Mouse (Mus musculus) forebrain, embryonic 12.5 days (tissue): ENCODE results near the gene Tmem41b. TPM values are rescaled to one million over a fixed set of nuclear protein-coding genes. Genes with fewer than 3 reads are reported as not detected.

Experiments used
- ATAC-seq: fragments of 200-750 bp; cut with Nextera tagmentation; 2 replicates; pipeline ENCODE4 v1.8.0; 2017; ENCODE audit warnings: moderate TSS enrichment; ENCODE audit not compliant: low FRiP score
- H3K27ac ChIP-seq: fragments of 300-500 bp; sonication (generic); 2 replicates; pipeline ENCODE4 v1.5.1; 2016; ENCODE audit warnings: mild to moderate bottlenecking
- H3K27me3 ChIP-seq: fragments of 300-500 bp; sonication (generic); 2 replicates; pipeline ENCODE4 v1.6.1; 2016; ENCODE audit warnings: mild to moderate bottlenecking
- H3K36me3 ChIP-seq: fragments of 300-500 bp; sonication (generic); replicated peaks from 2 replicates; pipeline ENCODE4 v1.6.1; 2016; ENCODE audit warnings: mild to moderate bottlenecking
- H3K4me1 ChIP-seq: fragments of 300-500 bp; sonication (generic); 2 replicates; pipeline ENCODE4 v1.6.1; 2016
- H3K4me2 ChIP-seq: fragments of 300-500 bp; sonication (generic); 2 replicates; pipeline ENCODE4 v1.6.1; 2016; ENCODE audit warnings: mild to moderate bottlenecking, moderate library complexity
- H3K4me3 ChIP-seq: fragments of 300-500 bp; sonication (generic); replicated peaks from 2 replicates; pipeline ENCODE4 v1.5.1; 2016; ENCODE audit warnings: mild to moderate bottlenecking
- H3K9ac ChIP-seq: fragments of 300-500 bp; sonication (generic); 2 replicates; pipeline ENCODE4 v1.6.1; 2016; ENCODE audit warnings: mild to moderate bottlenecking
- H3K9me3 ChIP-seq: fragments of 300-500 bp; sonication (generic); 2 replicates; pipeline ENCODE4 v1.6.1; 2016
- WGBS: fragments of 180-500 bp; shearing (Covaris S2); methylation state at CpG from one replicate; pipeline ENCODE4 v1.1.7; 2016; 5-methylcytosine and 5-hydroxymethylcytosine counted together
- polyA plus RNA-seq: library from polyadenylated mRNA; unstranded; fragments of >200 nt; fragmentation: Nextera tagmentation; extraction: Ambion mirVana; gene quantifications from 2 replicates; pipeline ENCODE4 v1.2.1, GENCODE M21; 2016

Tmem41b gene
- polyA plus RNA-seq, 1 experiment from 2014 or later: 75.8 TPM

- no peaks in the 10 kb centered on the region for H3K27me3 ChIP-seq
- peaks cover 20% of the 10 kb centered on the region for H3K4me1 ChIP-seq
- H3K9me3 ChIP-seq: no peaks in the 10 kb centered on the region
- 0 out of 2 replicates have a peak overlapping the region, but pooled peaks have one; percentile 17 for H3K9ac ChIP-seq
- peaks cover 7% of the 10 kb centered on the region for H3K36me3 ChIP-seq
- H3K4me2 ChIP-seq: no peak overlapping the region
- no peak overlapping the region for H3K4me3 ChIP-seq
- WGBS: no CpG with 5 or more reads among the region's 2 CpGs
- H3K27ac ChIP-seq: peak overlapping the region; percentile 91
- peak; percentile 79 for ATAC-seq
Measured at GRCm38 (mm10) chr7:109968924-109969450, 17.7 kb downstream of the Tmem41b start.

GRCm38 (mm10) chr7:109967805-109968579 lies 18.7 kb downstream of the Tmem41b start:
- H3K9me3 ChIP-seq: no peaks in the 10 kb centered on the region
- peak overlapping the region; percentile 91 for H3K27ac ChIP-seq
- H3K4me2 ChIP-seq: peak overlapping the region; percentile 4; the same call in 1 of the 2 replicates
- H3K4me1 ChIP-seq: peaks cover 20% of the 10 kb centered on the region
- H3K9ac ChIP-seq: 0 out of 2 replicates have a peak overlapping the region, but pooled peaks have one; percentile 7
- WGBS: 57% methylated on average over 11 of the region's 11 CpGs
- no peaks in the 10 kb centered on the region for H3K27me3 ChIP-seq
- peaks cover 7% of the 10 kb centered on the region for H3K36me3 ChIP-seq
- H3K4me3 ChIP-seq: no peak overlapping the region
- peak; percentile 80 for ATAC-seq

GRCm38 (mm10) chr7:109965658-109966057 lies 21.1 kb downstream of the Tmem41b start:
- Histone ChIP-seq H3K27ac (no peak overlapping the region), H3K4me3 (no peak overlapping the region), H3K4me1 (peaks cover 25% of the 10 kb centered on the region), H3K4me2 (no peak overlapping the region), H3K36me3 (no peaks in the 10 kb centered on the region), H3K27me3 (no peaks in the 10 kb centered on the region), H3K9me3 (no peaks in the 10 kb centered on the region), H3K9ac (no peak overlapping the region)
- no peak for ATAC-seq

GRCm38 (mm10) chr7:109963707-109964106 lies 23.0 kb downstream of the Tmem41b start:
- 90% methylated on average over 4 of the region's 4 CpGs for WGBS
- no peaks in the 10 kb centered on the region for H3K36me3 ChIP-seq
- no peaks in the 10 kb centered on the region for H3K27me3 ChIP-seq
- no peak overlapping the region for H3K9ac ChIP-seq
- ATAC-seq: no peak
- H3K4me1 ChIP-seq: peaks cover 25% of the 10 kb centered on the region
- no peaks in the 10 kb centered on the region for H3K9me3 ChIP-seq
- H3K4me2 ChIP-seq: no peak overlapping the region
- H3K4me3 ChIP-seq: no peak overlapping the region
- no peak overlapping the region for H3K27ac ChIP-seq

- H3K27ac ChIP-seq: no peak overlapping the region
- no peaks in the 10 kb centered on the region for H3K36me3 ChIP-seq
- H3K4me1 ChIP-seq: peaks cover 26% of the 10 kb centered on the region
- 79% methylated on average over 4 of the region's 4 CpGs for WGBS
- no peaks in the 10 kb centered on the region for H3K27me3 ChIP-seq
- H3K9me3 ChIP-seq: no peaks in the 10 kb centered on the region
- no peak overlapping the region for H3K9ac ChIP-seq
- no peak overlapping the region for H3K4me2 ChIP-seq
- no peak overlapping the region for H3K4me3 ChIP-seq
- ATAC-seq: no peak
Measured at GRCm38 (mm10) chr7:109962596-109962995, 24.1 kb downstream of the Tmem41b start.

GRCm38 (mm10) chr7:109961570-109961969 lies 25.2 kb downstream of the Tmem41b start:
- WGBS: 81% methylated on average over 2 of the region's 2 CpGs
- Histone ChIP-seq H3K27ac (no peak overlapping the region), H3K36me3 (no peaks in the 10 kb centered on the region), H3K27me3 (no peaks in the 10 kb centered on the region), H3K9ac (no peak overlapping the region), H3K9me3 (no peaks in the 10 kb centered on the region), H3K4me1 (peaks cover 30% of the 10 kb centered on the region), H3K4me2 (no peak overlapping the region), H3K4me3 (no peak overlapping the region)
- ATAC-seq: no peak

- H3K4me1 ChIP-seq: peaks cover 32% of the 10 kb centered on the region
- H3K4me2 ChIP-seq: peak overlapping the region; percentile 83
- H3K36me3 ChIP-seq: no peaks in the 10 kb centered on the region
- peak; percentile 49 for ATAC-seq
- H3K9ac ChIP-seq: peak overlapping the region; percentile 96
- H3K9me3 ChIP-seq: no peaks in the 10 kb centered on the region
- H3K27ac ChIP-seq: peak overlapping the region; percentile 94
- H3K4me3 ChIP-seq: peak overlapping the region; percentile 96
- no peaks in the 10 kb centered on the region for H3K27me3 ChIP-seq
- WGBS: 8% methylated on average over 13 of the region's 13 CpGs
Measured at GRCm38 (mm10) chr7:109960613-109961154, 26.0 kb downstream of the Tmem41b start.

GRCm38 (mm10) chr7:109959716-109960612 lies 26.8 kb downstream of the Tmem41b start, which contains the start of gene Dennd5a:
TSS of gene Dennd5a (minus strand) at chr7:109960470.
- peak within 1 kb of the TSS; percentile 94 for H3K27ac ChIP-seq
- under 1% methylated on average over 95 of the region's 107 CpGs for WGBS
- no peaks in the 10 kb centered on the region for H3K27me3 ChIP-seq
- peak within 1 kb of the TSS; percentile 83 for H3K4me2 ChIP-seq
- peak; percentile 95 for ATAC-seq
- H3K4me3 ChIP-seq: peak within 1 kb of the TSS; percentile 96
- H3K9ac ChIP-seq: peak within 1 kb of the TSS; percentile 96
- H3K9me3 ChIP-seq: no peaks in the 10 kb centered on the region
- peaks cover 38% of the 10 kb centered on the region for H3K4me1 ChIP-seq
- H3K36me3 ChIP-seq: no peaks in the 10 kb centered on the region

GRCm38 (mm10) chr7:109958843-109959715 lies 27.6 kb downstream of the Tmem41b start:
- Histone ChIP-seq H3K27ac (peak overlapping the region; percentile 94), H3K9ac (peak overlapping the region; percentile 96), H3K36me3 (no peaks in the 10 kb centered on the region), H3K27me3 (no peaks in the 10 kb centered on the region), H3K9me3 (no peaks in the 10 kb centered on the region), H3K4me3 (peak overlapping the region; percentile 96), H3K4me1 (peaks cover 39% of the 10 kb centered on the region), H3K4me2 (peak overlapping the region; percentile 83)
- 8% methylated on average over 18 of the region's 18 CpGs for WGBS
- 0 out of 2 replicates have a peak, but pooled peaks have one; percentile 2 for ATAC-seq

GRCm38 (mm10) chr7:109957996-109958789 lies 28.5 kb downstream of the Tmem41b start:
- peak overlapping the region; percentile 96 for H3K4me3 ChIP-seq
- 71% methylated on average over 8 of the region's 8 CpGs for WGBS
- H3K27ac ChIP-seq: no peak overlapping the region

More at GRCm38 (mm10) chr7:109957996-109958789, 28.5 kb downstream of the Tmem41b start:
- H3K4me2 ChIP-seq: peak overlapping the region; percentile 83
- H3K36me3 ChIP-seq: no peaks in the 10 kb centered on the region
- no peaks in the 10 kb centered on the region for H3K27me3 ChIP-seq
- ATAC-seq: no peak
- H3K9ac ChIP-seq: peak overlapping the region; percentile 96
- no peaks in the 10 kb centered on the region for H3K9me3 ChIP-seq
- peaks cover 39% of the 10 kb centered on the region for H3K4me1 ChIP-seq
